Mouse (Mus musculus) liver, embryonic 15.5 days (tissue): ENCODE results near the gene Fam19a4. TPM values are rescaled to one million over a fixed set of nuclear protein-coding genes. Genes with fewer than 3 reads are reported as not detected.

Experiments
- ATAC-seq: fragments of 200-750 bp; cut with Nextera tagmentation; 2 replicates; pipeline ENCODE4 v1.8.0; 2017; ENCODE audit warnings: moderate number of reproducible peaks, mild to moderate bottlenecking, moderate library complexity; ENCODE audit not compliant: insufficient read depth
- H3K27ac ChIP-seq: fragments of 300-500 bp; sonication (generic); replicated peaks from 2 replicates; pipeline ENCODE4 v1.5.1; 2015; ENCODE audit warnings: mild to moderate bottlenecking, inconsistent platforms
- H3K27me3 ChIP-seq: fragments of 300-500 bp; sonication (generic); 2 replicates; pipeline ENCODE4 v1.6.1; 2015; ENCODE audit warnings: mild to moderate bottlenecking, inconsistent platforms
- H3K36me3 ChIP-seq: fragments of 300-500 bp; sonication (generic); replicated peaks from 2 replicates; pipeline ENCODE4 v1.6.1; 2015; ENCODE audit warnings: moderate library complexity, mild to moderate bottlenecking, inconsistent platforms
- H3K4me1 ChIP-seq: fragments of 300-500 bp; sonication (generic); replicated peaks from 2 replicates; pipeline ENCODE4 v1.6.1; 2015; ENCODE audit warnings: inconsistent platforms
- H3K4me2 ChIP-seq: fragments of 300-500 bp; sonication (generic); 2 replicates; pipeline ENCODE4 v1.6.1; 2015; ENCODE audit warnings: moderate library complexity, mild to moderate bottlenecking, inconsistent platforms
- H3K4me3 ChIP-seq: fragments of 300-500 bp; sonication (generic); replicated peaks from 2 replicates; pipeline ENCODE4 v1.5.1; 2015; ENCODE audit warnings: mild to moderate bottlenecking, inconsistent platforms
- H3K9ac ChIP-seq: fragments of 300-500 bp; sonication (generic); 2 replicates; pipeline ENCODE4 v1.6.1; 2015; ENCODE audit warnings: moderate library complexity, mild to moderate bottlenecking, inconsistent platforms
- H3K9me3 ChIP-seq: fragments of 300-500 bp; sonication (generic); replicated peaks from 2 replicates; pipeline ENCODE4 v1.6.1; 2016; ENCODE audit warnings: inconsistent platforms
- WGBS: fragments of 180-500 bp; shearing (Covaris S2); methylation state at CpG from one replicate; pipeline ENCODE4 v1.1.7; 2015; ENCODE audit warnings: mixed read lengths; ENCODE audit not compliant: insufficient replicate concordance; 5-methylcytosine and 5-hydroxymethylcytosine counted together
- polyA plus RNA-seq: library from polyadenylated mRNA; unstranded; fragments of >200 nt; fragmentation: Nextera tagmentation; extraction: Ambion mirVana; gene quantifications from 2 replicates; pipeline ENCODE4 v1.2.1, GENCODE M21; 2015

Fam19a4 gene
- polyA plus RNA-seq, 1 experiment from 2014 or later, result not detected

GRCm38 (mm10) chr6:97048403-97048802 lies 11.8 kb downstream of the Fam19a4 start:
- Histone ChIP-seq H3K4me2 (no peak overlapping the region), H3K4me3 (no peak overlapping the region), H3K36me3 (no peaks in the 10 kb centered on the region), H3K9me3 (no peaks in the 10 kb centered on the region), H3K9ac (no peak overlapping the region), H3K27ac (no peak overlapping the region), H3K4me1 (no peaks in the 10 kb centered on the region), H3K27me3 (no peaks in the 10 kb centered on the region)
- 27% methylated on average over 4 of the region's 4 CpGs for WGBS
- no peak for ATAC-seq

GRCm38 (mm10) chr6:97046541-97046940 lies 13.7 kb downstream of the Fam19a4 start:
- Histone ChIP-seq H3K4me1 (no peaks in the 10 kb centered on the region), H3K9ac (no peak overlapping the region), H3K9me3 (no peaks in the 10 kb centered on the region), H3K4me2 (no peak overlapping the region), H3K4me3 (no peak overlapping the region), H3K27ac (no peak overlapping the region), H3K27me3 (no peaks in the 10 kb centered on the region), H3K36me3 (no peaks in the 10 kb centered on the region)
- WGBS, result 58% methylated on average over 4 of the region's 4 CpGs
- ATAC-seq, result no peak

GRCm38 (mm10) chr6:97027110-97027677 lies 33.0 kb downstream of the Fam19a4 start:
- no peak overlapping the region for H3K9ac ChIP-seq
- H3K4me2 ChIP-seq, result no peak overlapping the region
- peaks cover 10% of the 10 kb centered on the region; the same call in 1 of the 2 replicates for H3K27me3 ChIP-seq
- no peak overlapping the region for H3K27ac ChIP-seq
- no peaks in the 10 kb centered on the region for H3K9me3 ChIP-seq
- no peaks in the 10 kb centered on the region for H3K4me1 ChIP-seq
- ATAC-seq, result no peak
- 41% methylated on average over 5 of the region's 5 CpGs for WGBS
- no peak overlapping the region for H3K4me3 ChIP-seq
- H3K36me3 ChIP-seq, result no peaks in the 10 kb centered on the region

GRCm38 (mm10) chr6:97019323-97019722 lies 40.9 kb downstream of the Fam19a4 start:
- Histone ChIP-seq H3K27ac (no peak overlapping the region), H3K4me3 (no peak overlapping the region), H3K4me2 (no peak overlapping the region), H3K9ac (no peak overlapping the region), H3K9me3 (no peaks in the 10 kb centered on the region), H3K4me1 (no peaks in the 10 kb centered on the region), H3K36me3 (no peaks in the 10 kb centered on the region), H3K27me3 (no peaks in the 10 kb centered on the region; the same call in none of the 2 replicates)
- ATAC-seq, result no peak
- WGBS, result 52% methylated on average over 2 of the region's 2 CpGs

- Histone ChIP-seq H3K9ac (no peak overlapping the region), H3K4me2 (no peak overlapping the region), H3K4me1 (no peaks in the 10 kb centered on the region), H3K27ac (no peak overlapping the region), H3K9me3 (no peaks in the 10 kb centered on the region), H3K4me3 (no peak overlapping the region), H3K27me3 (no peaks in the 10 kb centered on the region; the same call in none of the 2 replicates), H3K36me3 (no peaks in the 10 kb centered on the region)
- 30% methylated on average over 1 of the region's 1 CpGs for WGBS
- ATAC-seq, result no peak
Observed at GRCm38 (mm10) chr6:97016711-97017110, 43.5 kb downstream of the Fam19a4 start.

- 0 out of 2 replicates have a peak, but pooled peaks have one; percentile 18 for ATAC-seq
Observed at GRCm38 (mm10) chr6:97016018-97016417, 44.2 kb downstream of the Fam19a4 start.

GRCm38 (mm10) chr6:97006513-97007094 lies 53.6 kb downstream of the Fam19a4 start:
- ATAC-seq, result no peak
- H3K27me3 ChIP-seq, result peaks cover 5% of the 10 kb centered on the region; the same call in 1 of the 2 replicates
- H3K9me3 ChIP-seq, result no peaks in the 10 kb centered on the region
- H3K4me2 ChIP-seq, result no peak overlapping the region
- 27% methylated on average over 8 of the region's 8 CpGs for WGBS
- H3K9ac ChIP-seq, result no peak overlapping the region
- H3K36me3 ChIP-seq, result no peaks in the 10 kb centered on the region
- no peak overlapping the region for H3K4me3 ChIP-seq
- H3K4me1 ChIP-seq, result no peaks in the 10 kb centered on the region
- H3K27ac ChIP-seq, result no peak overlapping the region

More at GRCm38 (mm10) chr6:97016018-97016417, 44.2 kb downstream of the Fam19a4 start:
- 15% methylated on average over 3 of the region's 3 CpGs for WGBS
- no peak overlapping the region for H3K4me2 ChIP-seq
- H3K36me3 ChIP-seq, result no peaks in the 10 kb centered on the region
- H3K9ac ChIP-seq, result no peak overlapping the region
- H3K9me3 ChIP-seq, result no peaks in the 10 kb centered on the region
- H3K4me3 ChIP-seq, result no peak overlapping the region
- H3K27ac ChIP-seq, result no peak overlapping the region
- no peaks in the 10 kb centered on the region; the same call in none of the 2 replicates for H3K27me3 ChIP-seq
- no peaks in the 10 kb centered on the region for H3K4me1 ChIP-seq

- peaks cover 5% of the 10 kb centered on the region; the same call in 1 of the 2 replicates for H3K27me3 ChIP-seq
- no peak for ATAC-seq
- no peaks in the 10 kb centered on the region for H3K9me3 ChIP-seq
- H3K27ac ChIP-seq, result no peak overlapping the region
- WGBS, result 19% methylated on average over 11 of the region's 11 CpGs
- no peaks in the 10 kb centered on the region for H3K36me3 ChIP-seq
- no peak overlapping the region for H3K4me3 ChIP-seq
- H3K9ac ChIP-seq, result no peak overlapping the region
- H3K4me2 ChIP-seq, result no peak overlapping the region
- no peaks in the 10 kb centered on the region for H3K4me1 ChIP-seq
Observed at GRCm38 (mm10) chr6:97005038-97005437, 55.2 kb downstream of the Fam19a4 start.

- H3K4me2 ChIP-seq, result no peak overlapping the region
- no peaks in the 10 kb centered on the region for H3K9me3 ChIP-seq
- no peaks in the 10 kb centered on the region for H3K36me3 ChIP-seq
- no peaks in the 10 kb centered on the region for H3K4me1 ChIP-seq
- no peak overlapping the region for H3K4me3 ChIP-seq
- no peak for ATAC-seq
- no peak overlapping the region for H3K9ac ChIP-seq
- H3K27me3 ChIP-seq, result no peaks in the 10 kb centered on the region
- H3K27ac ChIP-seq, result no peak overlapping the region
- WGBS, result 67% methylated on average over 7 of the region's 7 CpGs
Observed at GRCm38 (mm10) chr6:96995556-96996159, 64.6 kb downstream of the Fam19a4 start.

GRCm38 (mm10) chr6:96991741-96992140 lies 68.5 kb downstream of the Fam19a4 start:
- 79% methylated on average over 1 of the region's 1 CpGs for WGBS
- ATAC-seq, result no peak
- Histone ChIP-seq H3K27me3 (no peaks in the 10 kb centered on the region), H3K9ac (no peak overlapping the region), H3K4me2 (no peak overlapping the region), H3K36me3 (no peaks in the 10 kb centered on the region), H3K27ac (no peak overlapping the region), H3K4me3 (no peak overlapping the region), H3K9me3 (no peaks in the 10 kb centered on the region), H3K4me1 (no peaks in the 10 kb centered on the region)

- H3K4me3 ChIP-seq, result no peak overlapping the region
- H3K9me3 ChIP-seq, result no peaks in the 10 kb centered on the region
- no peak overlapping the region for H3K27ac ChIP-seq
- H3K36me3 ChIP-seq, result no peaks in the 10 kb centered on the region
- H3K4me1 ChIP-seq, result no peaks in the 10 kb centered on the region
- ATAC-seq, result no peak
- H3K27me3 ChIP-seq, result no peaks in the 10 kb centered on the region
- 48% methylated on average over 1 of the region's 1 CpGs for WGBS
- no peak overlapping the region for H3K9ac ChIP-seq
- no peak overlapping the region for H3K4me2 ChIP-seq
Observed at GRCm38 (mm10) chr6:96977537-96977936, 82.7 kb downstream of the Fam19a4 start.
